Mouse (Mus musculus) testis, adult 2 months (tissue): ENCODE measurements around the gene Clta. TPM values are rescaled to one million over a fixed set of nuclear protein-coding genes. Genes with fewer than 3 reads are reported as not detected.

Experiments used
- H3K27ac ChIP-seq: fragments of 200-500 bp; 2 replicates; pipeline ENCODE4 v1.5.1; 2012; ENCODE audit warnings: low read depth, low read length; ENCODE audit not compliant: control insufficient read depth, insufficient read depth
- H3K27me3 ChIP-seq: fragments of 200-500 bp; 2 replicates; pipeline ENCODE4 v1.6.1; 2012; ENCODE audit warnings: mild to moderate bottlenecking, low read length, moderate library complexity; ENCODE audit not compliant: control insufficient read depth, insufficient read depth
- H3K36me3 ChIP-seq: fragments of 200-500 bp; 2 replicates; pipeline ENCODE4 v1.6.1; 2012; ENCODE audit warnings: mild to moderate bottlenecking, low read length; ENCODE audit not compliant: control insufficient read depth, insufficient read depth
- H3K4me1 ChIP-seq: fragments of 200-500 bp; 2 replicates; pipeline ENCODE4 v1.6.1; 2012; ENCODE audit warnings: low read length; ENCODE audit not compliant: control insufficient read depth, insufficient read depth
- H3K4me3 ChIP-seq: fragments of 200-500 bp; 2 replicates; pipeline ENCODE4 v1.5.1; 2012; ENCODE audit warnings: low read depth, mild to moderate bottlenecking, low read length, moderate library complexity, mixed read lengths; ENCODE audit not compliant: control insufficient read depth
- CTCF ChIP-seq: fragments of 200-500 bp; IDR thresholded peaks from 2 replicates; pipeline ENCODE4 v1.5.1; 2012; ENCODE audit warnings: low read depth, mild to moderate bottlenecking, inconsistent platforms, low read length, moderate library complexity; ENCODE audit not compliant: control insufficient read depth, insufficient read depth, insufficient replicate concordance
- POLR2A ChIP-seq: fragments of 200-500 bp; IDR thresholded peaks from 2 replicates; pipeline ENCODE4 v1.6.1; 2012; ENCODE audit warnings: low read depth, mild to moderate bottlenecking, inconsistent platforms, low read length, moderate library complexity; ENCODE audit not compliant: control insufficient read depth
- polyA plus RNA-seq: library from polyadenylated mRNA; depleted of rRNA; stranded (reverse); fragments of >200 nt; gene quantifications from 2 replicates; pipeline ENCODE4 v1.2.3, GENCODE M21; 2012; rRNA removed

Clta gene
- polyA plus RNA-seq, 1 experiment = 23.1 TPM

DNA sequence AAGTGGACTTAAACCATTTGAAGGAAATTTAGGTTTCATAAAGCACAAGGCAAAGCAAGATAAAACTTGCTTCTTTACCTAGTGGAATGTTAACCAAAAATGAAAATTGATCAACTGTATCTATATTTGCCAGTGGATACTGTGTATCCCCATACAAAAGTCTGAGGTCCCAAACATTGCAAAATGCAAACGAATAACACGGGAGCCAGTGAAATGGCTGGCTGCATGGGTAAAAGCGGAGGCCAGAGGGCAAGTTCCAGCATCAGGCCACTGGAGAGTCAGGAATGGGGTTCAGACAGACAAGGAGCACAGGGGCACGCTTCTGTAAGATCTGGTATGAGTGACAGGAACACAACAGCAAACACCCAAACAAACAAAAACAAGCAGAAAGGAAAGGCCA lies 66.4 kb downstream of the Clta start:
- no peak for TF ChIP-seq CTCF
- TF ChIP-seq POLR2A = no peak
- no peak overlapping the region for H3K27ac ChIP-seq
- H3K4me1 ChIP-seq = peaks cover 3% of the 10 kb centered on the region; the same call in 1 of the 2 replicates
- H3K36me3 ChIP-seq = no peaks in the 10 kb centered on the region
- H3K27me3 ChIP-seq = no peaks in the 10 kb centered on the region
- H3K4me3 ChIP-seq = no peak overlapping the region

DNA sequence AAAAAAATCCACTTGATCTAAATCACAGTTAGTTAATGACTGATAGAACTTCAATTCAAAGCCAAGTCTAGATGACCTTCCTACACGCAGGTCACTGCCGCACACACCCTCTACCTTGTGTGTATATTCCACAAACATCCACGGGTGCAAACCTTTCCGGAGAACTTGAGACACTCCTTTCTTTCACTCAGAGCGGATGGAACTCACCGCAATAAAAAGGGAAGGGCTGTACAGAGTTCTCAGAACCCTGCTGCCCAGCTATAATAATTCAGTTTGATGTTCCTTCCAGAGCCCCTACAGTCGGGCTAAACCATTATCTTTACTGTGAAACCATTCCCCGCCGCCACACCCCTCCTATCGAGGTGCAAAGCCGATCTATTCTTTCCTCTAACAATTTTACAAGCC lies 67.5 kb downstream of the Clta start:
- H3K27me3 ChIP-seq = no peaks in the 10 kb centered on the region
- H3K36me3 ChIP-seq = no peaks in the 10 kb centered on the region
- no peak overlapping the region for H3K27ac ChIP-seq
- H3K4me1 ChIP-seq = peaks cover 3% of the 10 kb centered on the region; the same call in 1 of the 2 replicates
- no peak for TF ChIP-seq CTCF
- TF ChIP-seq POLR2A = no peak
- H3K4me3 ChIP-seq = peak overlapping the region; percentile 97

DNA sequence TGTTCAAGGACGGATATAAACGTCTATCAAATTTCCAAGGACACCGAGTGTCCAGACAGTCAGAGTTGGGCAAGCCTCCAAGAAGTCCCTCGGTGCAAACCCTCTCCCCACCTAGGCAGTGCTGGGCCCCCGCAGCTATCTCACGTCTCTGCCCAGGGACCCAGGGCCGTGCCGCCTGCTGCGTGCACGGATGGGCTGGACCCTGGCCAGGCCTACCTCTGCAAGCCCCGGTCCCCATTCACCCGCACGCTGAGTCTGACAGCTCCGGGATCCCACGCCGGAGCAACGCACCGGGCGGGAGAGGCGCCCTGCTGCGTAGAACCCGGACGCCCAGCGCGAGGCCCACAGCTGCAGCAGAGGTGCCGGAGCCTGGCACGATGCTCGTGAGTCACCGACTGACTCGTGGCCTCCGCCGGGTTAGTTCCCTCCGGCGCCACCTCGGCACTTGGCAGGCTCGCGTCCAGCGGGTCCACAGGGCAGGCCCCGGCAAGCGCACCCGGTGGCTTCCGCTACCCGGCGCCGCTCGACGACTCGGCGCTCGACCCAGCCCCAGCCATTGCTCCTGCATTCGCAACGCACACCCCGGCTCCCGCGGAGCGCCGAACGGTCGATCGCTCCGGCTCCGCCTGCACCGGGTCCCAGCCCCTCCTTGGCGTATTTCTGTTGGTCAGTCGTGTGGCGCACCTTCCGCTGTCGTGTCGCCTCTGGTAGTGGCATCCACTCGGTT lies 68.1 kb downstream of the Clta start:
- peak overlapping the region; percentile 86 for H3K27ac ChIP-seq
- TF ChIP-seq POLR2A = peak; percentile 45
- TF ChIP-seq CTCF = no peak
- H3K4me1 ChIP-seq = peaks cover 3% of the 10 kb centered on the region; the same call in 1 of the 2 replicates
- H3K27me3 ChIP-seq = no peaks in the 10 kb centered on the region
- H3K4me3 ChIP-seq = peak overlapping the region; percentile 97
- H3K36me3 ChIP-seq = no peaks in the 10 kb centered on the region

DNA sequence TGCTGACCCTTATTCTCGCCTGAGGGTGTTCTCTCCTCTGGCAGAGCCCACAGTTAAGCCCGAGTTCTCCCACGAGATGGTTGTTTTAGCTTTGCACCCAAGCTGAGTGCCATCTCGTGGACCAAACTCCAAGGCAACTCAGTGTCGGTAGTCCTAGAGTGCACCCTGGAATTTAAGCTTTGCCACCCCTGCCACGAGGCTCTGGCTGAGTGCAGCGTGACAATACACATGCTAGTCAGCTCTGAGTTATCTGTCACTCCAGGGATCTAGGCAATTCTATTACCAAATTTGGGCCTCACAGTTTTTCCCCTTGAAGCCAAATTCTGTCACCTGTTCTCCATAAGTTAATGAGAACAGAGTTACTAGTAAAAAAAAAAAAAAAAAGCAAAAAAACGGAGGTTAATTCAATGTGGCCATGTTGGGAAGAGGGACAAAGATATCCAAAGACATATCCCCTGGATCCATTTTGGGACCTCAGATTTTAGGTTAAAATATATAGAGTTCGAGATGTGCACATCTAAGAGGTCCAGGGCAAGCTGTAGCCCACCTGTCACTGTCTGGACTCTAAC lies 68.7 kb downstream of the Clta start:
- TF ChIP-seq CTCF (no peak), POLR2A (no peak)
- Histone ChIP-seq H3K36me3 (no peaks in the 10 kb centered on the region), H3K4me3 (peak overlapping the region; percentile 97), H3K27me3 (no peaks in the 10 kb centered on the region), H3K4me1 (peaks cover 3% of the 10 kb centered on the region; the same call in 1 of the 2 replicates), H3K27ac (peak overlapping the region; percentile 83)

DNA sequence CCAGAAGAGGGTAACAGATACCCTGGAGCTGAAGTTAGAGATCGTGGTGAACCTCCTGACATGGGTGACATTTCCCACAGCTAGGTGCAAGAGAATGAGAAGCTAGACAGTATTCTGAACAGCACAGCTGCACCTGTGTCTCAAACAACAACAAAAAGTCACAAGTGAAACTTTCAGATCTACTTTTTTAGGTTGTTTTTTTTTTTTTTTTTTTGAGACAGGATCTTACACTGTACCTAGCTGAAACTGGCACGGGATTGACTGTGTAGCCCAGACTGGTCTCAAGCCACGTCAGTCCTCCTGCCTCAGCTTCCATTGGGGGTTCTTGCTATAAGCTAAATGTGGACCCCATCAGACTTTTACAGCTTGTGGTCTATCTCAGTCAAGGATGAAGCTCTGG lies 69.5 kb downstream of the Clta start:
- Histone ChIP-seq H3K4me1 (peaks cover 3% of the 10 kb centered on the region; the same call in 1 of the 2 replicates), H3K27me3 (no peaks in the 10 kb centered on the region), H3K27ac (no peak overlapping the region), H3K4me3 (no peak overlapping the region), H3K36me3 (no peaks in the 10 kb centered on the region)
- TF ChIP-seq POLR2A (no peak), CTCF (no peak)

DNA sequence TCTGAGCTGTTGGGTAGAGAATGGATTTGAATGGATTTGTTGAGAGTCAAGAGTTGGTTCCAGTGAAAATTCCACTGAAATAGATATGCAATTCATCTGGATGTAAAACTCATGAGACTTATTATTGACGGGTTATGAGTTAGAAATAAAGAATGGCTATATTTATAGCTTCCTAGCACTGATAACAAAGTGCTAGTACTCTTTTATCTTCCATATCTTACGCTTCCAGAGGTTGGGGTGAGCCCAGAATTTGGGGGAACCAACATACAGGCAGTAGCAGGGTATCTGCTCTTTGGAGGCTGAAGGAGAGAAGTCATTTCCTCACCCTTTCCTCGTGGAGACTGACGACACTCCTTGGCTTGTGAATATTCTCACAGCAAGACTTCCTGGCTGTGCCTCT lies 70.2 kb downstream of the Clta start:
- no peaks in the 10 kb centered on the region for H3K27me3 ChIP-seq
- no peak overlapping the region for H3K27ac ChIP-seq
- no peaks in the 10 kb centered on the region for H3K36me3 ChIP-seq
- TF ChIP-seq CTCF = no peak
- no peak for TF ChIP-seq POLR2A
- H3K4me1 ChIP-seq = peaks cover 3% of the 10 kb centered on the region; the same call in 1 of the 2 replicates
- H3K4me3 ChIP-seq = no peak overlapping the region

DNA sequence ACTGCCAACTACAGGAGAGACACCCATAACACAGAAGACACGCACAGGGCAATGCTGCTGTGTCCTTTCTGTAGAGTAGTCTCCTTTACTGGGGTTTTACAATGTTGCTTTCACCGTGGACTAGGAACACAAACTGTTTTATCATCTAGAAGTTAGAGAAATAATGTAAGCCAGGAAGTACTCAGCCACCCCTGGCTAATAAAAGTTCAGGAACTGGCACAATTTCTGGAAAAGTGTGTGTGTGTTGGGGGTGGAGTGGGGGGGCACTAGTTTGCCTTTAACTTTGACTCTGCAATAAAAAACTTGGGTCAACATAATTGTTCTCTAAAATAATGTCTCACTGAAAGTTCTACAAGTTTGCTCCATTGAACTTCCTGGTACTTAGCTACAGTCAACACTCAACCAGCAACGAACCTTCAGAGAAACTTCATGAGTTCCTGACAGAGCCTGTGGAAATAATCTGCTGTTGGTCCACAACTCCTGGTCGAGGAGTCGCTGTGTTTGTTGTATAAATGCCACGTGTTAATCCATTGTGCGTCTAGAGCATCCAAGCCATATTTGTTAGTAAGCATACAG lies 74.2 kb downstream of the Clta start:
- Histone ChIP-seq H3K4me3 (no peak overlapping the region), H3K4me1 (no peaks in the 10 kb centered on the region), H3K36me3 (no peaks in the 10 kb centered on the region), H3K27ac (no peak overlapping the region), H3K27me3 (no peaks in the 10 kb centered on the region)
- TF ChIP-seq POLR2A (no peak), CTCF (no peak)

Other genes starting within 250 kb of the Clta start
- gene Olfr159, start 233.4 kb upstream of the Clta start, polyA plus RNA-seq = not detected in 2 replicates
- gene Olfr156, start 180.6 kb upstream of the Clta start, polyA plus RNA-seq = not detected in 2 replicates
- not detected in 2 replicates for gene Olfr157, start 164.3 kb upstream of the Clta start, polyA plus RNA-seq
- gene Olfr155, start 152.9 kb upstream of the Clta start, polyA plus RNA-seq = not detected in 2 replicates
- 7.2 and 7.4 TPM in 2 replicates for gene Reck, start 128.9 kb upstream of the Clta start, polyA plus RNA-seq
- 1.6 and 1.8 TPM in 2 replicates for gene Glipr2, start 47.1 kb upstream of the Clta start, polyA plus RNA-seq
- gene Ccin, start 21.0 kb upstream of the Clta start, polyA plus RNA-seq = 323 and 342 TPM in 2 replicates
- 1.5 and 2.0 TPM in 2 replicates for gene Gne, start 79.7 kb downstream of the Clta start, polyA plus RNA-seq
- 1,520 and 1,812 TPM in 2 replicates for gene Rnf38, start 229.3 kb downstream of the Clta start, polyA plus RNA-seq